Mouse (Mus musculus): ENCODE results near the gene Zbtb24. TPM values are rescaled to one million over a fixed set of nuclear protein-coding genes. Genes with fewer than 3 reads are reported as not detected.

Zbtb24 gene
- polyA plus RNA-seq, 1 experiment from 2014 or later = 8.5 TPM

DNA sequence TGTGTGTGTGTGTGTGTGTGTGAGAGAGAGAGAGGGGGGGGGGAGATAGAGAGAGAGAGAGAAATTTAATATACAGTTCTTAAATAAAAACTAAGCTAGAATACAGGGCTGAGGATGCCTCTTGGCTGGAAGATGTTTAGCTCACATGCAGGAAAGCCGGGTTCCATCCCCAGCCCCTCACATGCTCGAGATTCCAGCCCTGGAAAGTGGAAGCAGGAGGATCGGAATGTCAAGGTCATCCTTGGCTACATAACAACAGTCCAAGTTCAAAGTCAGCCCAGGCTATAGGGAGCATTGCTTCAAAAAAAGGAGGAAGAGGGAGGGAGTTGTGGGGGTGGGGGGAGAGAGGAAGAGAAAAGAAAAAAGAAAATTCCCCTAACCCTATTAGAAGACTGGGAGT is 15.0 kb upstream of the Zbtb24 start:
- WGBS (ENCODE audit: insufficient replicate concordance) = 28% methylated on average over 3 of the region's 3 CpGs
- no peak for ATAC-seq

DNA sequence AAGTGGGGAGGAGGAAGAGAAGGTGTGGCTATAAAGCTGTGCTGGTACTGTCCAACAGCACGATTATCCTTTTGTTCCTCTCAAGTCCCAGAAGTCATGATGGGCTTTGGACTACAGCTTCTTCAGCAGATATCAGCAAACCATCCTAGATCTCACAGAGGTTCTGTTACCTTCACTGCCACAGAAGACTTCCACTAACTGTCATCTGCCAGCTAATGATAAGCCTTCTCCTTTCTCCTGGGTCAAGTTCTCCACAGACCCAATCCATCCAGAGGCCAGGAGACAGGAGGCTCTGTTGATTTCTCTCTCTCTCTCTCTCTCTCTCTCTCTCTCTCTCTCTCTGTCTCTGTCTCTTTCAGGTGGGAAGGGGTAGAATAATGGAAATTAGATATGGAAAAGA is 2.0 kb upstream of the Zbtb24 start:
- peak overlapping the region; percentile 2; the same call in 1 of the 2 replicates for H3K4me2 ChIP-seq
- no peak for ATAC-seq
- no peaks in the 10 kb centered on the region for H3K27me3 ChIP-seq (replicated peaks)
- no peaks in the 10 kb centered on the region for H3K9me3 ChIP-seq (replicated peaks)
- peaks cover 17% of the 10 kb centered on the region for H3K36me3 ChIP-seq
- no peak overlapping the region for H3K4me3 ChIP-seq
- WGBS (ENCODE audit: insufficient replicate concordance) = 7% methylated on average over 1 of the region's 1 CpGs
- peaks cover 41% of the 10 kb centered on the region for H3K4me1 ChIP-seq
- H3K27ac ChIP-seq = no peak overlapping the region
- no peak overlapping the region for H3K9ac ChIP-seq

More for the DNA sequence above, 15.0 kb upstream of the Zbtb24 start:
- Histone ChIP-seq H3K9me3 (replicated peaks) (no peaks in the 10 kb centered on the region), H3K36me3 (no peaks in the 10 kb centered on the region), H3K4me1 (no peaks in the 10 kb centered on the region), H3K27me3 (replicated peaks) (peaks cover 7% of the 10 kb centered on the region), H3K4me2 (no peak overlapping the region), H3K9ac (no peak overlapping the region), H3K27ac (no peak overlapping the region), H3K4me3 (no peak overlapping the region)

DNA sequence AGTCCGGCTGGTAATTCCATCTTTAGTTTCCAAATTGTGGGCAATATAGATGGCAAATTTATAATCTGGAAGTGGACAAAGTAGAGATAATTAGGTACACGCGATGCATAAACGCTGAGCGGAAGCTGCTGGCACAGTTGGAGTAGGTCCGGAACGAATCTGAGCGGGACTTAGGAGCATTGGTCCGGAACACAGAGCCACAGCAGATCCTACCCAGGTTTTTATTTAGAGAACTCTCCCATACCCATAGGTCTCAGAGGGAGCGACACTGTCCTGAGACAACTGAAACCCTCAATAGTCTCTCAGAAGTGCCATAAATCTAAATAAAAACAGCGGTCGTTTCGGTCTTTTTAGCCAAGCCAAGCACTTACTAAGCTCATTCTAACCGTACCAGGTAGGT is 499 bp upstream of the Zbtb24 start:
- peak overlapping the region; percentile 72 for H3K4me3 ChIP-seq
- WGBS (ENCODE audit: insufficient replicate concordance) = 19% methylated on average over 14 of the region's 14 CpGs
- H3K4me1 ChIP-seq = peaks cover 41% of the 10 kb centered on the region
- peak overlapping the region; percentile 79 for H3K9ac ChIP-seq
- peak overlapping the region; percentile 86 for H3K4me2 ChIP-seq
- H3K36me3 ChIP-seq = peaks cover 20% of the 10 kb centered on the region
- peak; percentile 33 for ATAC-seq
- H3K27ac ChIP-seq = peak overlapping the region; percentile 81
- no peaks in the 10 kb centered on the region for H3K27me3 ChIP-seq (replicated peaks)
- no peaks in the 10 kb centered on the region for H3K9me3 ChIP-seq (replicated peaks)

DNA sequence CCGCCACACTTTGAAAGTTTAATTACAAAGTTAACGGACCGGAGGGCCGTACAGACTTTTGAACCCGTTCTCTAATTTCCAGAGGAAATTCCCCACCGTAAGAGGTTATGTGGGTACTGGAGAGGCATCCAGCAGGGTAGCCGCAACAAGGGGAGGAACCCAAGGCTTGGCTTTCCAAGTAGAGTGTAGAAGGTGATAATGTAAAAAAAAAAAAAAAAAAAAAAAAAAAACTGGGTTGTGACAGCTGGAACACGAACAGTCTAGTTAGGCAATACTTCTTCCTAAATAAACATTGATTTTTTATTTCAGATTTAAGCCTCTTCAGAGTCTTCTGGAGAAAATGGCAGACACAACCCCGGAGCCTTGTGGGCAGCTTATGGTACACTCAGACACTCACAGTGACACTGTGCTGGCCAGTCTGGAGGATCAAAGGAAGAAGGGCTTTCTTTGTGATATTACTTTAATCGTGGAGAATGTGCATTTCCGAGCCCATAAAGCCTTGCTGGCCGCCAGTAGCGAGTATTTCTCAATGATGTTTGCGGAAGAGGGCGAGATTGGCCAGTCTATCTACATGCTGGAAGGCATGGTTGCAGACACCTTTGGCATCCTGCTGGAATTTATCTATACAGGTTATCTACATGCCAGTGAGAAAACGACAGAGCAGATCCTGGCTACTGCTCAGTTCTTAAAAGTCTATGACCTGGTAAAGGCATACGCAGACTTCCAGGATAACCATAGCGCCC is 768 bp downstream of the Zbtb24 start:
- peak overlapping the region; percentile 52 for H3K27ac ChIP-seq

DNA sequence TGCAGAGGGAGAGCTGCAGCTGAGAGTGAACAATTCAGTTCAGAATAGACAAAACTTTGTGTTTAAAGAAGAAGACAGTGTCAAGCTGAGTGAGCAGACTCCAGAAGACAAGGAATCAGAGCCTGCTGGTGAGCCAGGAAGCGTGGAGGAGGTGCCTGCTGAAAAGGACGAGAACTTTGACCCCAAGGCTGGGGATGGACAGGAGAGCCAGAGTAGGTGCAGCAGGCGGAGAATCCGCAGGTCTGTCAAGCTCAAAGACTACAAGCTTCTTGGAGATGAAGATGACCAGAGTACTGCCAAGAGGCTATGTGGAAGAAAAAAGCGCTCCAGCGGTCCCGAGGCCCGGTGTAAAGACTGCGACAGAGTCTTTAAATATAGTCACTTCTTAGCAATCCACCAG is 1.5 kb downstream of the Zbtb24 start:
- H3K27me3 ChIP-seq (replicated peaks) = no peaks in the 10 kb centered on the region
- H3K27ac ChIP-seq = no peak overlapping the region
- peaks cover 51% of the 10 kb centered on the region for H3K4me1 ChIP-seq
- H3K9me3 ChIP-seq (replicated peaks) = no peaks in the 10 kb centered on the region
- peak overlapping the region; percentile 72; the same call in 1 of the 2 replicates for H3K4me3 ChIP-seq
- ATAC-seq = no peak
- H3K36me3 ChIP-seq = peaks cover 38% of the 10 kb centered on the region
- no peak overlapping the region for H3K9ac ChIP-seq
- 92% methylated on average over 9 of the region's 9 CpGs for WGBS (ENCODE audit: insufficient replicate concordance)
- H3K4me2 ChIP-seq = peak overlapping the region; percentile 86

More for the DNA sequence above, 768 bp downstream of the Zbtb24 start:
- no peak for ATAC-seq
- WGBS (ENCODE audit: insufficient replicate concordance) = 49% methylated on average over 18 of the region's 18 CpGs
- peak overlapping the region; percentile 72 for H3K4me3 ChIP-seq
- H3K9me3 ChIP-seq (replicated peaks) = no peaks in the 10 kb centered on the region
- H3K27me3 ChIP-seq (replicated peaks) = no peaks in the 10 kb centered on the region
- H3K9ac ChIP-seq = peak overlapping the region; percentile 79
- H3K4me1 ChIP-seq = peaks cover 44% of the 10 kb centered on the region
- peak overlapping the region; percentile 86 for H3K4me2 ChIP-seq
- peaks cover 31% of the 10 kb centered on the region for H3K36me3 ChIP-seq

DNA sequence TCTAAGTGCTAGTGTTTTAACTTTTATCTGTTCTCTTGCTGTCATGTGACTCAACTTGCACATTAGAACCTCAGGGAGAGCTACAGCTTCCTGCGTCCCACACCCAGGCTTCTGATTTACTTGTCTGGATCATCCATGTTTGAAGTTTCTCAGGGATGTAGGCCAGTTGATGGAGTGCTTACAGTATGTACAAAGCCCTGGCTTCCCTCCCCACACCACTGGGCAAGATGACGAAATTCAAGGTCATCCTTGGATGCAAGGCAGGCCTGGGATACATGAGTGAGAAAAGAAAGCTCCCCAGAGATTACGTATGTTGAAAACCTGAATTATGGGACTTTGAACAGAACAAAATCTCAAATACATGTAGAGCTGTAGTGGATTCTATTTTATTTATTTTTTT is 2.6 kb downstream of the Zbtb24 start:
- H3K9me3 ChIP-seq (replicated peaks) = no peaks in the 10 kb centered on the region
- peaks cover 51% of the 10 kb centered on the region for H3K4me1 ChIP-seq
- H3K27me3 ChIP-seq (replicated peaks) = no peaks in the 10 kb centered on the region
- no peak overlapping the region for H3K4me3 ChIP-seq
- H3K27ac ChIP-seq = no peak overlapping the region
- 86% methylated on average over 3 of the region's 3 CpGs for WGBS (ENCODE audit: insufficient replicate concordance)
- no peak overlapping the region for H3K4me2 ChIP-seq
- no peak overlapping the region for H3K9ac ChIP-seq
- peaks cover 46% of the 10 kb centered on the region for H3K36me3 ChIP-seq
- ATAC-seq = no peak

DNA sequence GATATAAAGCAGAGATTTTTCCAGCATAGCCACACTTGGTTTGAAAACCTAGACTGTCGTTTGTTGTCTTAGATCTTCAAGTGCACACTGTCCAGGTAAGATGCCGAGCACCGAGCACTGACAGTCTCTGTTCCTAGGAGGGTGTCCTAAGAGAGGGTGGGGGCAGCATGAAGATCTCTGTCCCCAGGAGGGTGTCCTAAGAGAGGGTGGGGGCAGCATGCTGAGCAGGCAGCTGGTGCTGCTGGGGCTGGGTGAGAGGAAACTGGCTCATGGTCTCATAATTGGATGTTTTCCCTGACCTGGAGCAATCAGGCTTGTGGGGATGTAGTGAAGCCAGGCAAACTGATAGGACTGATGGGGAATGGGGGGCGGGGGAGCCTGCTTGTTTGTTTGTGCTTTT is 9.8 kb downstream of the Zbtb24 start:
- no peak for ATAC-seq
- Histone ChIP-seq H3K9ac (no peak overlapping the region), H3K27me3 (replicated peaks) (no peaks in the 10 kb centered on the region), H3K4me2 (no peak overlapping the region), H3K9me3 (replicated peaks) (no peaks in the 10 kb centered on the region), H3K36me3 (peaks cover 60% of the 10 kb centered on the region), H3K27ac (no peak overlapping the region), H3K4me3 (no peak overlapping the region), H3K4me1 (peaks cover 11% of the 10 kb centered on the region)
- 81% methylated on average over 4 of the region's 4 CpGs for WGBS (ENCODE audit: insufficient replicate concordance)

DNA sequence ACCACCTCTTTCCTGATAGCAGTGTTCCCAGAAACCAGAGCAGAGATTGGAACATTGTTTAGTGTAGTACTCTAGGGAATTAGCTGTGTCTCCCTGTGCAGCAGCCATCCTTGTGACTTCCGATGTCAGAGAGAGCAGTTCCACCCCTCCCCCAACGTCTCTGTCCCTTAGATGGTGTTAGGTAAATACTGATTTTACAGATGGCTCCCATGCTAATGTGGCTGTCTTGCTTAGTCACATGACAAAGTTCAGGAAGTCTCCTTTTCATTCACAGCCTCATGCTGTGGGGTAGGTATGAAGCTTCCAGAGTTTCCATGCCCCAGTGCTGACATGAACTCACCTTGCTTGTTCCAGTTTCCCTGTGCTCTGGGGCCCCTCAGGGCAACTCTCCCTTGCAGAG is 10.3 kb downstream of the Zbtb24 start:
- H3K36me3 ChIP-seq = peaks cover 56% of the 10 kb centered on the region

DNA sequence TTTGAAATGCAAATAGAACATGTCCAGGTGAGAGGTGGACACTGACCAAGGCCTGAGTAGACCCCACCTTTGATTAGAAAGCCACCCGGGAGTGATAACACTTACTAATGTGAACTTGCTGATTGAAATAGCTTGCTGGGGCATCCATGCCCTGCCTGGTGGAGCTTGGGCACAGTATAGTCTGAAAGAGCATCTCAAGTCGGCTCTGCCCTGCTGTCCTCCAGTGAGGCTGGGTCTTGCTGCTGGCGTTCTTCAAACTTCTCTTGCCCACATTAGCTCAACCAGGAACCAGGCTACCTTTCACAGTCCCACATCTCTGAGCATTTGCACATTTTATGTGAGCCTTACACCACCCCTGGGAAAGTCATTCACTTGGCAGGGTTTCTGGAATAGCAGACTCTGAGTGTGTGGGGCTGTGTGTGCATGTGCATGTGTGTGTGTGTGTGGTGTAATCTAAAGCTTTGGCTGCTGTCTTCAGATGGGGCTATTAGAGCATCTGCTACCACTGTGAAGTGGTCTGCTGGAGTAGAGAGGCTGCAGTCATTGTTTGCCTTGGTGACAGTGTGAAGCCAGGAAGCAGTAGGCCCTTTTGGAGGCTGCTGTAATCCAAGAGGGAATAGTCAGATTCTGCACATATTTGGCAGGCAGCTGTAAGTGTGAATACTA is 11.0 kb downstream of the Zbtb24 start:
- Histone ChIP-seq H3K36me3 (peaks cover 52% of the 10 kb centered on the region), H3K9me3 (replicated peaks) (no peaks in the 10 kb centered on the region), H3K4me3 (no peak overlapping the region), H3K9ac (no peak overlapping the region), H3K4me2 (no peak overlapping the region), H3K27me3 (replicated peaks) (no peaks in the 10 kb centered on the region), H3K27ac (no peak overlapping the region), H3K4me1 (peaks cover 6% of the 10 kb centered on the region)
- ATAC-seq = no peak
- 75% methylated on average over 3 of the region's 3 CpGs for WGBS (ENCODE audit: insufficient replicate concordance)

More for the DNA sequence above, 10.3 kb downstream of the Zbtb24 start:
- Histone ChIP-seq H3K4me1 (peaks cover 11% of the 10 kb centered on the region), H3K4me3 (no peak overlapping the region), H3K27me3 (replicated peaks) (no peaks in the 10 kb centered on the region), H3K4me2 (no peak overlapping the region), H3K9me3 (replicated peaks) (no peaks in the 10 kb centered on the region), H3K9ac (no peak overlapping the region), H3K27ac (no peak overlapping the region)
- WGBS (ENCODE audit: insufficient replicate concordance) = 28% methylated on average over 2 of the region's 2 CpGs
- ATAC-seq = no peak

DNA sequence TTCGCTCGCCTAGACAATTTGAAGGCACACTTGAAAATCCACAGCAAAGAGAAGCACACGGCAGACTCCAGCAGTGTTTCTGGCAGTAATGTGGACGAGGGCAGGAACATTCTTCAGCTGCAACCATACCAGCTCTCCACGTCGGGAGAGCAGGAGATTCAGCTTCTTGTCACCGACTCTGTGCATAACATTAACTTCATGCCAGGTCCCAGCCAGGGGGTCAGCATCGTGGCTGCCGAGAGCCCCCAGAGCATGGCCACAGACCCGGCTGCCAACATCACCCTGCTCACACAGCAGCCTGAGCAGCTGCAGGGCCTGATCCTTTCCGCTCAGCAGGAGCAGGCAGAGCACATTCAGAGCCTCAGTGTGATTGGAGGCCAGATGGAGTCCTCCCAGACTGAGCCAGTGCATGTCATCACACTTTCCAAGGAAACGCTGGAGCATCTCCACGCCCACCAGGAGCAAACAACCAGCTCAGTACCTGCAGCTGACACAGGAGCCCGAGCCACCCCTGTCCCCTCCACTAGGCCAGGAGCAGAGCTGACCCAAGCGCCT is 14.3 kb downstream of the Zbtb24 start:
- Histone ChIP-seq H3K4me1 (no peaks in the 10 kb centered on the region), H3K9me3 (replicated peaks) (no peaks in the 10 kb centered on the region), H3K27ac (no peak overlapping the region), H3K9ac (no peak overlapping the region), H3K27me3 (replicated peaks) (no peaks in the 10 kb centered on the region), H3K4me3 (no peak overlapping the region), H3K36me3 (peaks cover 25% of the 10 kb centered on the region), H3K4me2 (no peak overlapping the region)
- no peak for ATAC-seq
- 74% methylated on average over 15 of the region's 15 CpGs for WGBS (ENCODE audit: insufficient replicate concordance)

DNA sequence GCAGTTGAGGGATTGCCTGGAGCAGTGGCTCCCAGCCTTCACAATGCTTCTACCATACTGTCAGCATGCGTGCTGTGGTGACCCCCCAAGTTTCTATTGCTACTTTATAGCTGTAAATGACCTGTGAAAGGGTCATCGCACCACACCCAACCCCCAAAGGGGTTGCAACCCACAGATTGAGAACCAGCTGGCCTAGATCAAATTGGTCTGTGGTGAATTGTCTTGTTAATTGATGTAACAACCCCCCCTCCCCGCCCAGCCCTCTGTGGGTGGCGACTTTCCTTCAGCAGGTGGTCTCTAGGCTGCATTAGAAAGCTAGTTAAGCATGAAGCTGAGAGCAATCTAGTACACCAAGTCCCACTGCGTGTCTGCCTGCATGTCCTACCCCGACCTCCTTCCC is 17.1 kb downstream of the Zbtb24 start:
- H3K4me3 ChIP-seq = no peak overlapping the region
- 71% methylated on average over 6 of the region's 6 CpGs for WGBS (ENCODE audit: insufficient replicate concordance)
- no peak for ATAC-seq

DNA sequence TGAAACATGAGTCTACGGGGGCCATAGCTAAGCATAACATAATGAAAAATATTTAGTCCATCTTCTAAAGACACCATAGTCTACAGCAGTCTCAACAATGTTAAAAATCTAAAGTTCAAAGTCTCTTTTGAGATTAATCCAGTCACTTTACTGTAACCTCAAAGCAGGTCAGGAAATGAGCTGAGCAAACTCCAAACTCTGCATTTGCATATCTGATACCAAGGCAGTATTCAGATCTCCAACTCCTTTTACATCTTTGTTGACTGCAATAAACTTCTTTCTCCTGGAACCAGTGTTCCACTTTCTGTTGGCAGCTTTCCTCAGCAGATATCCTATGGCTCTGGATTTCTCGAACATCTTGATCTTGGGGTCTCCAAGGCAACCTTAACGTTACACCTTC is 20.5 kb downstream of the Zbtb24 start:
- Histone ChIP-seq H3K27ac (no peak overlapping the region), H3K4me1 (peaks cover 36% of the 10 kb centered on the region), H3K4me3 (no peak overlapping the region), H3K27me3 (replicated peaks) (no peaks in the 10 kb centered on the region), H3K9me3 (replicated peaks) (no peaks in the 10 kb centered on the region), H3K4me2 (no peak overlapping the region), H3K36me3 (peaks cover 2% of the 10 kb centered on the region; the same call in 1 of the 2 replicates), H3K9ac (no peak overlapping the region)
- 71% methylated on average over 3 of the region's 3 CpGs for WGBS (ENCODE audit: insufficient replicate concordance)
- no peak for ATAC-seq

More for the DNA sequence above, 17.1 kb downstream of the Zbtb24 start:
- Histone ChIP-seq H3K27me3 (replicated peaks) (no peaks in the 10 kb centered on the region), H3K4me2 (no peak overlapping the region), H3K9ac (no peak overlapping the region), H3K36me3 (peaks cover 19% of the 10 kb centered on the region), H3K27ac (no peak overlapping the region), H3K9me3 (replicated peaks) (no peaks in the 10 kb centered on the region), H3K4me1 (peaks cover 3% of the 10 kb centered on the region; the same call in 1 of the 2 replicates)

Measured in liver, embryonic 12.5 days (tissue).